Mouse (Mus musculus) lung, embryonic 16.5 days (tissue): ENCODE measurements at regions not wholly inside any gene's neighbourhood (a gene's known extent, or its start where the extent isn't known, plus 50 kb on each side); places are given as distances from the start of the nearest gene placed in this dataset.

ENCODE experiments used
- ATAC-seq: fragments of 200-750 bp; cut with Nextera tagmentation; 2 replicates; pipeline ENCODE4 v1.8.0; 2017; ENCODE audit warnings: low read depth, mild to moderate bottlenecking, moderate library complexity
- H3K27ac ChIP-seq: fragments of 300-500 bp; sonication (generic); 2 replicates; pipeline ENCODE4 v1.5.1; 2014; ENCODE audit warnings: mild to moderate bottlenecking, control low read depth, low read length
- H3K27me3 ChIP-seq: fragments of 300-500 bp; sonication (generic); 2 replicates; pipeline ENCODE4 v1.6.1; 2014; ENCODE audit warnings: low read depth, low read length, mixed read lengths; ENCODE audit not compliant: control insufficient read depth, insufficient read depth
- H3K36me3 ChIP-seq: fragments of 300-500 bp; sonication (generic); 2 replicates; pipeline ENCODE4 v1.6.1; 2014; ENCODE audit warnings: low read length; ENCODE audit not compliant: control insufficient read depth, insufficient read depth
- H3K4me1 ChIP-seq: fragments of 300-500 bp; sonication (generic); replicated peaks from 2 replicates; pipeline ENCODE4 v1.6.1; 2014; ENCODE audit warnings: low read length, mixed read lengths; ENCODE audit not compliant: control insufficient read depth, insufficient read depth
- H3K4me2 ChIP-seq: fragments of 300-500 bp; sonication (generic); 2 replicates; pipeline ENCODE4 v1.6.1; 2014; ENCODE audit warnings: low read depth, low read length, control low read depth
- H3K4me3 ChIP-seq: fragments of 300-500 bp; sonication (generic); 2 replicates; pipeline ENCODE4 v1.5.1; 2014; ENCODE audit warnings: mild to moderate bottlenecking, low read length, control low read depth
- H3K9ac ChIP-seq: fragments of 300-500 bp; sonication (generic); 2 replicates; pipeline ENCODE4 v1.6.1; 2014; ENCODE audit warnings: low read length, control low read depth
- H3K9me3 ChIP-seq: fragments of 300-500 bp; sonication (generic); 2 replicates; pipeline ENCODE4 v1.6.1; 2016; ENCODE audit warnings: low read length; ENCODE audit not compliant: control insufficient read depth
- WGBS: fragments of 180-500 bp; shearing (Covaris S2); extraction: QIAGEN DNeasy Blood & Tissue Kit; methylation state at CpG from one replicate; pipeline ENCODE4 v1.1.7; 2014; 5-methylcytosine and 5-hydroxymethylcytosine counted together

DNA sequence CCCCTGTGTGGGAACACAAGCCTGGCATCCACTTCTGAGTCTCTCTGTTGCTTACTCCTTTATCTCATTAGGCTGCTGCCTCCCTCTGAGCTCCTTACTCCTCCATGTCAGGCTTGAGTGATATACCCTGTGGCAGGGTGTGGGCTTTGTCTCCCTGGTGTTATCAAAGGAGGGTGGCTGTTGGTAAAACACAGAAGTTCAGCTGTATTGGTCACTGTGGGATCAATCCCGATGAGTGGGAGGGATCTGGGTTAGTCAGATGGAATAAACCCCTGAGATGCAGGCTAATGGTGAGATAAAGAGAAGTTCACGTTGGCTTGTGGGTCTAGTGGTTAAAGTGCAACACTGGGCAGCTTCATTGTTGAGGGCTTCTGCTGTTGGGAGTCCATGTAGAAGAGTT lies 67.4 kb upstream of the 1700020N01Rik start:
- Histone ChIP-seq H3K4me2 (no peak overlapping the region), H3K9ac (no peak overlapping the region), H3K4me1 (no peaks in the 10 kb centered on the region), H3K27me3 (no peaks in the 10 kb centered on the region), H3K36me3 (no peaks in the 10 kb centered on the region), H3K9me3 (no peaks in the 10 kb centered on the region), H3K4me3 (no peak overlapping the region), H3K27ac (no peak overlapping the region)
- 45% methylated on average over 2 of the region's 2 CpGs for WGBS
- no peak for ATAC-seq

DNA sequence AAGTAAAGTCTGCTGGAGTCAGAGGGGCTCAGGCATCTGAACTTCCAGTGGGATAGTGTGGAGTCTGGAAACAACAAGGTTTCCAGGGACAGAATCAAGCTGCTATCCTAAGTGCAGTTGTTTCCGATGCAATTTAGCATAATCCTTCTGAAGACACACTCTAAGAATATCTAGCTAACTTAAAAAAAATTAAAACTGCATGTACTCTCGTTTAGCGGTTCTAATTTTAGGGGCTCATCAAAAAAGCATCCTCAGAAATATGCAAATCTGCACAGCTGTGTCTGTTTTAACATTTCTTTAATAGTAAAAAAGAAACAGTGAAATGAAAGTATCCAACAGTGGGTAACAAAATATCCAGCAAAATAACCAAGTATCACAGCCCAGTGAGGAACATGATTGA lies 64.5 kb upstream of the 1700020N01Rik start:
- no peaks in the 10 kb centered on the region for H3K27me3 ChIP-seq
- no peaks in the 10 kb centered on the region for H3K36me3 ChIP-seq
- 83% methylated on average over 3 of the region's 3 CpGs for WGBS
- no peak overlapping the region for H3K4me3 ChIP-seq
- ATAC-seq: no peak
- H3K4me1 ChIP-seq: no peaks in the 10 kb centered on the region
- H3K9me3 ChIP-seq: no peaks in the 10 kb centered on the region
- H3K9ac ChIP-seq: no peak overlapping the region
- H3K27ac ChIP-seq: no peak overlapping the region
- no peak overlapping the region for H3K4me2 ChIP-seq

DNA sequence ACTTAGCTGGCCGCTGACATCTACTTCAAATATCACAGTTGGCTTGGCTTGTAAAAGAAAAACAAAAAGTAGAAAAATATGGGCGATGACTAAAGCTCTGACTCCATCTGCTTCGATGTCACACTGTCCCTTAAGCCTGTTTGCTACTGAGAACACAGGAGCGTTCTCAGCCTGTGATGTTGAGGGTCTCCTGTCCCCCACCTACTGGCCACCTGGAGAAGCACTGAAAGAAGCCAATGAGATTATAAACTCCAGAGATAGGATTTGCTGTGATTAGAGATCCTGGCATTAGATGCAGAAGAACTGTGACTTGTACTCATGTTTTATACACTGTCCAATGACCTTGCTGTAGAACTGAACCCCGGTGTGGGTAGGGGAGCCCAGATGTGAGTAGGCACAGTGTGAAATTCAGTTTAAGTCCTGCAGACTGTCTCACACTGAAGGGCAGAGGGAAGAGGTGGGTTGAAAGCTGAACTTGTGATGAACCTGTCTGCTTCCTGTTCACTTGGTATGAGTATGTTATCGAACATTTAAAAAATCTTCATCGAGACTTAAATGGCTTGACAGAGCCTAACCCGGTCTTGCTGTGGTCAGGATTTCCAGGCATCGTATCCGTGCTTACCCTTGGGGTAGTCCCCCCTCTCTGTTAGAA lies 63.7 kb upstream of the 1700020N01Rik start:
- Histone ChIP-seq H3K36me3 (no peaks in the 10 kb centered on the region), H3K27me3 (no peaks in the 10 kb centered on the region), H3K9ac (no peak overlapping the region), H3K9me3 (no peaks in the 10 kb centered on the region), H3K27ac (no peak overlapping the region), H3K4me3 (no peak overlapping the region), H3K4me2 (no peak overlapping the region), H3K4me1 (no peaks in the 10 kb centered on the region)
- no peak for ATAC-seq
- 66% methylated on average over 10 of the region's 10 CpGs for WGBS

DNA sequence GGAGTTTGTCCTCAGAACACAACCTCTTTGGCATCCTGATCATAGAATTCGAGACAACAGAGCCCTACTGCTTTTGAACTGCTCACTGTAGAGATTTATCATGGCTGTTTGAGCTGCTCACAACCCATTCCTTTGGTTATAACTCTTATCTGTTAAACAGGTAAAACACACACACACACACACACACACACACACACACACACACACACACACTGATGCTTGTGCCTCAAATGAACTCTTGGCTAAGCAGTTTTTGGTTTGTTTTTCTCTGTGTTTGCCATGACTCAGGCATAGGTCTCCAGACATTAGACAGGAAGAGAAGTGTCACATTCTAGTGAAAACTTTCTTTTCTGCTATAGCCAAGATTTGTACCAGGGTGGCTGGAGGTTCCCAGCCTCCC lies 60.8 kb upstream of the 1700020N01Rik start:
- Histone ChIP-seq H3K9me3 (no peaks in the 10 kb centered on the region), H3K27me3 (no peaks in the 10 kb centered on the region), H3K36me3 (no peaks in the 10 kb centered on the region), H3K4me3 (no peak overlapping the region), H3K9ac (no peak overlapping the region), H3K4me1 (no peaks in the 10 kb centered on the region), H3K27ac (no peak overlapping the region), H3K4me2 (no peak overlapping the region)
- no peak for ATAC-seq
- 50% methylated on average over 1 of the region's 1 CpGs for WGBS

DNA sequence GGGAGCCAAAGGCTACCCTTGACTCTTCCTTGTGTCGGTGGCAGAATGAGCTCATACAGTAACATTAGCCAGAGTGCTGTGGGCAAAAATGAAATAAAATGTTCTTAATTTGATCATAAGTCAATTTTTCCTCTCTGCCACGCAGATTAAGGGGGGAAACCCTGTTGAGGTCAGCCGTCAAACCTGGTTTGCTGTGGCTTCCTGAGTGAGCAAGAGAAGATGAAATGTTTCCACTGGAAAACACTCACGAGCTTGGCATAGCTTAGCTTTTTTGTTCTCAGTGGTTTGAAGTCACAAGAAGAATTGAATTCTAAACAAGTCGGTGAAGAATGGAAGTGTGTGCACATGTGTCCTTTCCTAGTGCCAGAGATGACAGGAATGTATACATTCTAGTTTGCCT lies 57.3 kb upstream of the 1700020N01Rik start:
- ATAC-seq: no peak
- H3K27ac ChIP-seq: no peak overlapping the region
- no peaks in the 10 kb centered on the region for H3K36me3 ChIP-seq
- WGBS: 35% methylated on average over 5 of the region's 5 CpGs
- no peak overlapping the region for H3K4me2 ChIP-seq
- no peak overlapping the region for H3K9ac ChIP-seq
- H3K4me3 ChIP-seq: no peak overlapping the region
- H3K9me3 ChIP-seq: no peaks in the 10 kb centered on the region
- no peaks in the 10 kb centered on the region for H3K4me1 ChIP-seq
- no peaks in the 10 kb centered on the region for H3K27me3 ChIP-seq

DNA sequence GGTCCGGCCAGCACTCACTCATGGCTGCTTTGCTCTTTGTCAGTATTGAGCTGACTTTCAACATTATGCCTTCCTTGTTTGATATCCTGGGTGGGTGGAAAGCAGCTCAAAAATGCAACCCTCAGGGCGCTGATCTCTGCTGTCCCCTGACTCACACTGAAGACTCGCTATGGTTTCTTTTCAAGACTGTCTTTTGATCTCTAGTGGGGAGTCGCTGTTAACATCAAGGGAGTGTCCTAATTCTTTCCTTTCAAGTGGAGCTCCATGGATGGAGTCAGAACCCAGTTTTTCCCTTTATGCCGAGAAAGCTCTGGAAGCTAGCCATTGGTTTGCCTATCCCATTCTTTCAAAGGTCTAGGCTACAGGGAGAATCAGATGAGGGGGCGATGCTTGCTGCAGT lies 54.5 kb upstream of the 1700020N01Rik start:
- H3K9me3 ChIP-seq: no peaks in the 10 kb centered on the region
- no peak for ATAC-seq
- H3K4me3 ChIP-seq: no peak overlapping the region
- no peaks in the 10 kb centered on the region for H3K27me3 ChIP-seq
- no peaks in the 10 kb centered on the region for H3K36me3 ChIP-seq
- H3K4me2 ChIP-seq: no peak overlapping the region
- H3K4me1 ChIP-seq: no peaks in the 10 kb centered on the region
- H3K27ac ChIP-seq: no peak overlapping the region
- no peak overlapping the region for H3K9ac ChIP-seq
- WGBS: 82% methylated on average over 6 of the region's 6 CpGs
